Mouse (Mus musculus) lung, adult 2 months (tissue): ENCODE measurements at regions not wholly inside any gene's neighbourhood (a gene's known extent, or its start where the extent isn't known, plus 50 kb on each side); places are given as distances from the start of the nearest gene placed in this dataset.

Experiments used
- CTCF ChIP-seq: fragments of 200-500 bp; IDR thresholded peaks from 2 replicates; pipeline ENCODE4 v1.5.1; 2011; ENCODE audit warnings: mild to moderate bottlenecking, low read length, control low read depth; ENCODE audit not compliant: insufficient read depth
- POLR2A ChIP-seq: fragments of 200-500 bp; IDR thresholded peaks from 2 replicates; pipeline ENCODE4 v1.6.1; 2011; ENCODE audit warnings: low read depth, mild to moderate bottlenecking, control low read depth, low read length, borderline replicate concordance; ENCODE audit errors: extremely low read depth

GRCm38 (mm10) chr10:56495352-56495751 lies 118.2 kb downstream of the Gja1 start:
- TF ChIP-seq CTCF (no peak), POLR2A (no peak)
